Mouse (Mus musculus): ENCODE measurements around the gene P2ry6. TPM values are rescaled to one million over a fixed set of nuclear protein-coding genes. Genes with fewer than 3 reads are reported as not detected.

The P2ry6 gene
- total RNA-seq, 2 experiments from 2014 or later: 4.4 TPM

- no peak for DNase-seq (ENCODE audit: low spot score)
- intact Hi-C loops (cut with DNase I): loop anchor here (2.0 kb wide), 1 partner anchor 19 kb away; no protein-coding TSS in a partner anchor
Measured at GRCm38 (mm10) chr7:100991972-100992371, 17.5 kb upstream of the P2ry6 start.

- intact Hi-C loops (cut with DNase I): loop anchor here (2.0 kb wide), 1 partner anchor 20 kb away; no protein-coding TSS in a partner anchor
- peak; percentile 76 for DNase-seq (ENCODE audit: low spot score)
Measured at GRCm38 (mm10) chr7:100990636-100991311, 16.3 kb upstream of the P2ry6 start.

- peak; percentile 79 for DNase-seq (ENCODE audit: low spot score)
- intact Hi-C loops (cut with DNase I): loop anchor here (1.0 to 5.0 kb wide), 3 partner anchors 64 to 244 kb away; no protein-coding TSS in a partner anchor
Measured at GRCm38 (mm10) chr7:100988092-100988491, 13.6 kb upstream of the P2ry6 start.

- DNase-seq (ENCODE audit: low spot score): no peak
- intact Hi-C loops (cut with DNase I): loop anchor here (5.0 kb wide), 2 partner anchors 123 to 248 kb away; no protein-coding TSS in a partner anchor
Measured at GRCm38 (mm10) chr7:100984452-100985395, 10.3 kb upstream of the P2ry6 start.

- DNase-seq (ENCODE audit: low spot score): peak; percentile 69
- intact Hi-C loops (cut with DNase I): no loop called here
Measured at GRCm38 (mm10) chr7:100979175-100979574, 4.7 kb upstream of the P2ry6 start.

- DNase-seq (ENCODE audit: low spot score): no peak
- intact Hi-C loops (cut with DNase I): no loop called here
Measured at GRCm38 (mm10) chr7:100978171-100978570, 3.7 kb upstream of the P2ry6 start.

GRCm38 (mm10) chr7:100972875-100973274 lies 1.6 kb downstream of the P2ry6 start:
- DNase-seq (ENCODE audit: low spot score): no peak
- intact Hi-C loops (cut with DNase I): no loop called here

GRCm38 (mm10) chr7:100968874-100969659 lies 5.4 kb downstream of the P2ry6 start:
- no peak for DNase-seq (ENCODE audit: low spot score)
- intact Hi-C loops (cut with DNase I): no loop called here

- intact Hi-C loops (cut with DNase I): no loop called here
- no peak for DNase-seq (ENCODE audit: low spot score)
Measured at GRCm38 (mm10) chr7:100968376-100968775, 6.1 kb downstream of the P2ry6 start.

GRCm38 (mm10) chr7:100967850-100968249 lies 6.6 kb downstream of the P2ry6 start:
- intact Hi-C loops (cut with DNase I): no loop called here
- DNase-seq (ENCODE audit: low spot score): no peak

GRCm38 (mm10) chr7:100966014-100966413 lies 8.4 kb downstream of the P2ry6 start:
- intact Hi-C loops (cut with DNase I): no loop called here

GRCm38 (mm10) chr7:100965079-100965478 lies 9.4 kb downstream of the P2ry6 start:
- intact Hi-C loops (cut with DNase I): loop anchor here (1.0 to 2.0 kb wide), 2 partner anchors 22 to 58 kb away; no protein-coding TSS in a partner anchor
- no peak for DNase-seq (ENCODE audit: low spot score)

More at GRCm38 (mm10) chr7:100966014-100966413, 8.4 kb downstream of the P2ry6 start:
- no peak for DNase-seq (ENCODE audit: low spot score)

- intact Hi-C loops (cut with DNase I): loop anchor here (2.0 kb wide), 1 partner anchor 57 kb away; no protein-coding TSS in a partner anchor
- DNase-seq (ENCODE audit: low spot score): no peak
Measured at GRCm38 (mm10) chr7:100964242-100964641, 10.2 kb downstream of the P2ry6 start.

GRCm38 (mm10) chr7:100963381-100963780 lies 11.1 kb downstream of the P2ry6 start:
- intact Hi-C loops (cut with DNase I): no loop called here
- DNase-seq (ENCODE audit: low spot score): no peak

- intact Hi-C loops (cut with DNase I): no loop called here
- no peak for DNase-seq (ENCODE audit: low spot score)
Measured at GRCm38 (mm10) chr7:100961146-100961545, 13.3 kb downstream of the P2ry6 start.

GRCm38 (mm10) chr7:100960462-100960861 lies 14.0 kb downstream of the P2ry6 start:
- intact Hi-C loops (cut with DNase I): no loop called here

GRCm38 (mm10) chr7:100958426-100958825 lies 16.0 kb downstream of the P2ry6 start:
- DNase-seq (ENCODE audit: low spot score): no peak
- intact Hi-C loops (cut with DNase I): no loop called here

More at GRCm38 (mm10) chr7:100960462-100960861, 14.0 kb downstream of the P2ry6 start:
- DNase-seq (ENCODE audit: low spot score): no peak

- DNase-seq (ENCODE audit: low spot score): no peak
- intact Hi-C loops (cut with DNase I): no loop called here
Measured at GRCm38 (mm10) chr7:100952686-100953085, 21.8 kb downstream of the P2ry6 start.

GRCm38 (mm10) chr7:100951903-100952302 lies 22.5 kb downstream of the P2ry6 start:
- DNase-seq (ENCODE audit: low spot score): no peak
- intact Hi-C loops (cut with DNase I): no loop called here

Measured in heart, postnatal 25 days (tissue).